Mouse (Mus musculus): ENCODE data around the gene Gpr108.

The Gpr108 gene

GRCm38 (mm10) chr17:57209330-57209729 is 38.9 kb downstream of the Gpr108 start:
- DNase-seq (ENCODE audit: inconsistent ontology term): no peak

- no peak for DNase-seq (ENCODE audit: inconsistent ontology term)
Observed at GRCm38 (mm10) chr17:57207938-57208337, 40.3 kb downstream of the Gpr108 start.

- no peak for DNase-seq (ENCODE audit: inconsistent ontology term)
Observed at GRCm38 (mm10) chr17:57201841-57202724, 46.2 kb downstream of the Gpr108 start.

GRCm38 (mm10) chr17:57198252-57198651 is 50.0 kb downstream of the Gpr108 start:
- no peak for DNase-seq (ENCODE audit: inconsistent ontology term)

GRCm38 (mm10) chr17:57195326-57196010 is 52.8 kb downstream of the Gpr108 start:
- no peak for DNase-seq (ENCODE audit: inconsistent ontology term)

- no peak for DNase-seq (ENCODE audit: inconsistent ontology term)
Observed at GRCm38 (mm10) chr17:57194771-57195170, 53.5 kb downstream of the Gpr108 start.

- DNase-seq (ENCODE audit: inconsistent ontology term): no peak
Observed at GRCm38 (mm10) chr17:57194041-57194507, 54.2 kb downstream of the Gpr108 start, which contains the start of gene Tnfsf14. Tnfsf14 (minus strand) TSS chr17:57194177.

GRCm38 (mm10) chr17:57188510-57189192 is 59.6 kb downstream of the Gpr108 start:
- no peak for DNase-seq (ENCODE audit: inconsistent ontology term)

GRCm38 (mm10) chr17:57185641-57186040 is 62.6 kb downstream of the Gpr108 start:
- no peak for DNase-seq (ENCODE audit: inconsistent ontology term)
